Mouse (Mus musculus) liver, postnatal 0 days (tissue): Measurements from ENCODE around the gene Fndc9.

Experiments
- CTCF ChIP-seq: sonication (generic); IDR thresholded peaks from 2 replicates; pipeline ENCODE4 v1.5.1; 2016; ENCODE audit warnings: antibody characterized with exemption, low read depth
- EP300 ChIP-seq: IDR thresholded peaks from 2 replicates; pipeline ENCODE4 v1.6.1; 2016; ENCODE audit warnings: antibody characterized with exemption, low read depth, mild to moderate bottlenecking

GRCm38 (mm10) chr11:46248352-46248751, 13.0 kb downstream of the Fndc9 start:
- TF ChIP-seq CTCF = no peak
- TF ChIP-seq EP300 = no peak
